Mouse (Mus musculus) brain, adult 2 months (tissue): Measurements from ENCODE around the gene Ccdc187.
A peak's percentile ranks its signal among the peaks of the same experiment; 100 is the strongest.

ENCODE experiments used
- DNase-seq: peaks from one replicate; pipeline ENCODE4 v3.0.0; 2011; ENCODE audit warnings: low read depth, low spot score

The Ccdc187 gene

DNA sequence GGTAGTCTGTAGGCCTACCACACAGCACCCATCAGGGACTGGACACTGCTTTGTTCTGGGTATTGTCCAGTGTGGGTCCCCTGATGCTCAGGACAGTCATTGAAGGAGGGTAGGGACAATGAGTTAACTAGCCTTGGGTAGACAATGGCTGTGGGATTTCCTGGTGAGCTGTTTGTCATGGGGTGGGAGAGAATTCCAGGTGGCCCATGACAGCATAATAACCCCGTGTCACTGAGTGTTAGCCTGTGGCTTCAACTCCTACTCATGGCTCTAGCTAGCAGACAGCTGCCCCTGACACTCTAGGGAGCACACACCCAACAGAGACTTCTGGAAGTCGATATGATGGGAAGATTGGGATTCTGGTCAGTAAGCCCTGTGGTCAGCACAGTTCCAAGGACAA is at the start of gene Ccdc187:
TSS of gene Ccdc187 (minus strand) at position 101 of the 400 bp plus-strand sequence.
- no peak for DNase-seq

DNA sequence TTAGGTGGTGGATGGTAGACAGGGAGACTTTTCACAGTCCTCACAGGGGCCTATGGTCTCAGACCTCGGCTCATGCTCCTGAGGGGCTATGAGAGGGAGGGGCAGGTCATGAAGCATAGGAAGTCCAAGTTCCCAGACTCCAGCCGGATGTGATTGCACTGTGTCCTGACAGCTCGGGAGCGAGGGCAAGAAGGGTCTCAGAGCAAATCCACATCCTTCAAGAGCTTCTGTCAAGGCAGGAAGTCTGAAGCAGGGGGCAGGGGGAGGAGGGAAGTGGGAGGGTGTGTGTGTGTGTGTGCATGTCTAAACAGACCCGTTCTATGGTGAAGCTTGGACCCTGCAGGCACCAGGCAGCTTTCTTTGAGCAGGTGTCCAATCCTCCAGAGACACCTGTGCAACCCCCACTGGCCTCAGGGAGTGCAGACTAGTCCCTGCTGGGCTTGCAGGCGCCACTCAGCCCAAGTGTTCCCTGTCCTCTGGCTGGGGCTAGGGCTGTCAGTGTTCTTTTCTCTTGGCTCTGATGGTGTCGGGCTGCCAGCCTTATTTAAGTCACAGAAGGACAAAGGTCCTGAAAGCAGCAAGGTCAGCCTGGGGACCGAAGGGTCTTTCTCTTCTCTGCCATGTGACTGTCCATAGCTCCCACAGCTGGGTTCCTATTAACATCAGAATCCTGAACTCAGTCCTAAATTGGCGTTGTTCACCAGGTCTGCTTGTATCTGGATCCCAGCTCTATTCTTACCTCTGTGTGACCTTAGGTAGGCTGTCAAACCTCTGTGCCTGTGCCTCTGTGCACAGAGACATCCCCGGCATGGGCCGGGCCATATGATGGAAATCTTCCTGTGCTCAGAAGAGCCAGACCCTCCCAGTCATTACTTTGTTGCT is 48.5 kb upstream of the Ccdc187 start:
- no peak for DNase-seq

DNA sequence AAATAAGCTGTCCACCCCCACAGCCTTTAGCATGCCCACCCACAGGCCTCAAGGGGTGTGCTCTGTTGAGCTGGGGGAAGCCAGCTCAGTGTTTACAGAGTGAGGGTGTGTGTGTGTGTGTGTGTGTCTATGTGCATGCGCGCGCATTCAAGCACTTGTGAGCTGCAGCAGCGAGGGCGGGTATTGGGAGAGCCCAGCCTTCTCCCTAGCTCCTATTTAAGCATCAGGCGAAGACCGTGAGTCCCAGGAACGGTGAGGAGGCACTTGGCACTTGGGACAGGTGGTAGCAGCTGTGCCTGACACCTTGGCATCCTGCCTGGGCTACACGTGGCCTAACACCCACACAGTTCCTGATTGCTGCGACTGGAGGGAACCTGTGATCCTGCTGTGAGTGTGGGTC is 47.7 kb upstream of the Ccdc187 start:
- DNase-seq, result peak; percentile 96

DNA sequence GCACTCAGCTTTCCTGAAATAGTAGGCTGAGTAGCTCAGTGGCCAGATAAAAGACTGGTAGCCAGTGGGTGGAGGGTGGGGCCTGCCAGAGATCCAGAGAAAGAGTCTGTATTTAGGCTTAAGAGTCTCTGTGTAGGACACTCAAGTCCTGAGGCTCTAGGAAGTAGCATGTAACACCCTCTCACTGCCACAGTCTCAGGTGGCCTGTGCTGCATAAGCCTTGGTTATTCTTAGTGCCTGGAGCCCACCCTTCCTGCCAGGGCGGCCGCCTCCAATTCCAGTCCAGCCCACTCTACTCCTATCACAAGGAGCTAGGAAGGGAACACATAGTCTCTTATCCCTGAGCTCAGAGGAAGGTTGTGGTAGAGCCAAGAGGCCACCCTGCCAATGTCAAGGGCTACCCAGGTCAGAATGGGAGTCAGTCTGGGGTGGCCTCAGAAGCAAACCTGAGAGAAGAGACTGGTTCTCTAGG is 47.2 kb upstream of the Ccdc187 start:
- peak; percentile 68 for DNase-seq

DNA sequence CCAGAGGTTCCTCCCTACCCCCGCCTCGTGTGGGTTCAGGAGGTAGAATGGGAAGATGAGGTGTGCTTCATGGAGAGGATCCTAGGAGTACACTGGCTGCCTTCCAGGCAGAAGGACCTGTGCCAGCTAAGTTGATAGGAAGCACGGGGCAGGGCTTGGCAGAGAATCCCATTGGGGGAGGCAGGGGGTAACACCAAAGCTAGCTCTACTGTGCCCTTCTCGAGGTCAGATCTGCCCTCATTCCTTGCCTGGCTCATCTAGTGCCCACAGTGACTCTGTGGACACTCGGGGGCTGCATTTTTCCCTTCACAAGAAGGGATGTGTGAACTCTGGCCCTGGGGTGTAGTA is 44.8 kb upstream of the Ccdc187 start:
- peak; percentile 59 for DNase-seq

DNA sequence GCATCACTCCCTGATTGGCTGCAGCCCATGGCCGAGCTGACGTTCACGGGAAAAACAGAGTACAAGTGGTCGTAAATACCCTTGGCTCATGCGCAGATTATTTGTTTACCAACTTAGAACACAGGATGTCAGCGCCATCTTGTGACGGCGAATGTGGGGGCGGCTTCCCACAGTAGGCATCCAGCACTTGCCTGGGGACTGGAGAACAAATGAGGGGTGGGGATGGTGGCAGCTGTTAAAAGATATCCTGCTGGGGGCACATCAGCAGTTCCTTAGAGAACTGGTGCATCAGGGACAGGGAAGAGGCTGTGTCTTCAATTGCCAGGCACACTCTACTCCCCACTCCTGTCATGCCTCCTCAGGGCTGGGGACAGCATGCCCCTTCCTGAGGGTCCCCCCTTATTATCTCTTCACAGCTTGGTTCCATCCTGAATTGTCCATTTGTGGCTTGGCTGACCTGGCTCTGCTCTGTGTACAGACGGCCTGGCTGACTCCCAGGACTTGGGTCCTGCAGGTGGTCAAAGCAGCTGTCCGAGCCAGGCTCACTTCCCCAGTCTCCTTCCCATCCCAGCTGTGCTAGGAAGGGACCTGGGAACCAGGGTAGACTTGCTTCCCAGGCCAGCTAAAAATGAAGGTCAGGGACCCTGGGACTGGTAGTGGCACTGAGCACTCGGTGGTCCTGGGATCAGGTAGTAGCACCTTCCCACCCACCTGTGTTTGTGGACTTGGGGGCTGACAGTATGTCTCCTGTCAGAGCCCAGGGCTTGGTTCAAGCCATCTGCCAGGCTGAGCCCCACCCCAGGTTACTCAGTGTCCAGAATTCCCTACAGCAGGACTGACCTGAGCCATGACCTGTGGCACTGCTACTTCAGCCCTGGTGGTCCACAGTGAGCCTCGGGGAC is 44.2 kb upstream of the Ccdc187 start:
- peak; percentile 79 for DNase-seq

DNA sequence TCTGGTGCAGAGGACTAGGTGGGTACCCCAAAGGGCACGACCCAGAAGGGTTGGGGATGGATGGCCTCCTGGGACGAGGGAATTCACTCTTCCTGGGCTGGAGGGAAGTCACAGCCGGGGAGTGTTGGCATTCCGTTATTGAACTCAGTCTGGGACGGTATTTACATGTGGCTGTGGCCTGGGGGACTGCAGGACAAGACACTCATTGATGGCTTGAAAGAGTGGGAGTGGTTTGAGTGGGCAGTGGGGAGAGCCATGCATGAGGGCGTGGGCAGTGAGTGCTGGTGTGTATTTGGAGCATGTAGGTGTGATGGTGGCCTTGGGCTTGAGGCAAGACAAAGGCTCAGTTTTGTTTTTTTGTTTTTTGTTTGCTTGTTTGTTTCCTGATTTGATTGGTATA is 36.3 kb upstream of the Ccdc187 start:
- DNase-seq, result peak; percentile 68

DNA sequence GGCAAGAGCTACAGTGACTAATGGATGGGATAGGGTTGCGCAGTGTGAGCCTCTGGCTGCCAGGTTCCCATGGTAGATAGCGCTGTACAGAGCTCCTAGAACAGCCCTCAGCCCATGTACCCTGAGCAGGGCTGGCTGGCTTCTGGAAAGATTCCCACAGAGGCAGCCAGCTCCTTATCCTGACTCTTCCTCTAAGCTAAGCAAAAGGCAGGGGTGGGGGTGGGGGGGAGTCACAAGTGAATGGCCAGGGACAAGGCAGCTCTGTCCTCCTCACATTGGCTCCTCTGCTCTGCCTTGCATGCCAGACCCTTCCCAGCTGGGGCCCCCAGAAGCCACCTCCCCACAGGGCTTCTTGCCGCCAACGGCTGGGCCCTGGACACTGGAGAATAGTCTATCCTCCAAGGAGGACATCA is 35.7 kb upstream of the Ccdc187 start:
- DNase-seq, result peak; percentile 61

DNA sequence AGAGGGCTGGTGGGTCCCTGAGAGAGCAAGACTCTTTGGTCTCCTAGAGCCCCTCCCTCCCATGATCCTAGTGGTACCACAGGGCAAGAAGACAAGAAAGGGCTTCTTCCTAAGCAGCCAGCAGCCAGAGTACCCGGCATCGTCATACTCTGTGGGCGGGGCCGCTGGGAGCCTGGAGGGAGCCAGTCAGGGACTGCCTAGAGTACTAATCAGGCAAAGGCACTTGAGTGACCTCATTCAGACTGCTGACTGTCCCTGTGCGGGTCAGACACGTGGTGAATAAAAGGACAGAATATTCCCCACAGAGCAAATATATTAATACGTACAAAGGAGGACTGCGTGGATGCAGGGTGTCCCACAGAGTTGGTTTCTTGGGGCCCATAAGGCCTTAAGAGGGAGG is 35.0 kb upstream of the Ccdc187 start:
- DNase-seq, result peak; percentile 88

DNA sequence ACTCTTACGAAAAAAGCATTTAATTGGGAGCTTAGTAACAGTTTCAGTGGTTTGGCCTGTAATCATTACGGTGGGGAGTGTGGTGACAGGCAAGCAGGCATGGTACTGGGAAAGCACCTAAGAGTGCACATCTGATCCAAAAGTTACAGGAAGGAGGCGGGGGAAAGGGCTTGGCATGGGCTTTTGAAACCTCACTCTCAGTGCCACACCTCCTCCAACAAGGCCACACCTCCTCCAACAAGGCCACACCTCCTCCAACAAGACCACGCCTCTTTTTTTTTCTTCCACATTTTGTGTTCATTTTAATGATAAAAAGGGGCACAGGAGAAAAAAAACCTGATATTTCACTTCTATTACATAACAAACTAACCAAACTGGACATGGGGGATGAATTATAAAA is 33.5 kb upstream of the Ccdc187 start:
- no peak for DNase-seq

DNA sequence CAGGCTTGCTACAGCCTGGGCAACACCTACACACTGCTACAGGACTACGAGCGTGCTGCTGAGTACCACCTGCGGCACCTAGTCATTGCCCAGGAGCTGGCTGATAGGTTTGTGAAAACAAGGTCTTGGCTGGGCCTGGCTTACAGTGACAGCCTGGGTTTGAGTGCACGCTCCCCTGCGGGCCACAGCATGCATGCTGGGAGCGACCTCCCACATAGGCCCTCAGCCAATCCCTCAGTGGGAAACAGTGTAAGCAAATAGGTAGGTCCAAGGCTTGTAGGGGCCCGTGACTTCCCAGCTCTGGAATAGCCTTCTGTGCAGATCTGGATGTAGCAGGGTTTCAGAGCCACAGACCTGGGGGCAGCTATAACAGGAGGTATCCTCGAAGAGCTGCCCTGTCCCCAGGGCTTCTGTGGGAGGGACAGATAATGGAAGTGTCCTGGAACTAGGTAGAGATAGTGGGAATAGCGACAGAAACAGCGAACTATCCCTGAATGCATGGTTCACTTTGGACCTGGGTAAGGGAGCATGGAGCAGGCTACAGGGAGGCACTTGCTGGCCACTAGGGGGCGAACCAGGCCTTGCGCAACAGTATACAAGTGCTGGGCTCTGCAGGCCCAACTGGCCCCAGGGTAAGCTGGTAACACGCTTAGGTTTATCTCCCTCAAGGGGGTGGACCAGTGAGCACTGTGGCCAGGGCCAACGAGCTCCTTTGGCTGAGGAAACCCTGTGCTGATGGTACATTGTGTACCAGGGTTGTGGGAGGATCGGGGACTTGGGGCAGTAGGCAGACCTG is 31.2 kb upstream of the Ccdc187 start:
- DNase-seq, result peak; percentile 94

DNA sequence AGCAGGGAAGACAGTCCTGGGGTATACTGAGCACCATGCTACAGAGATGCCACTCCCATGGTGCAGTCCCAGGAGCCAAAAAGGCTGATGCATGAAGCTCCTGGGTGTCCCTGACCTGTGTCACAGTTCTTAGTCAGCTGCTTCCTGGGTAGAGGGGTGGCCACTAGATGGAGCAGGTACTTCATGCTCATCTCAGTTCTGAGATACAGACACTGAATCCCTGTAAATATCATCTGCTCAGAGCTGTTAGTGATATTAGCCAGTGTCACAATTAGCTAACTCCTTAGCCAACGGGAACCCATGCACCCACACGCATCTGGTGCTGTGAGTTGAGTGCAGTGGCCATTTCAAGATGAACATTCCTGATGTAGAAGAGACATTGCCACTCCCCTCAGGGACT is 30.6 kb upstream of the Ccdc187 start:
- DNase-seq, result peak; percentile 88

DNA sequence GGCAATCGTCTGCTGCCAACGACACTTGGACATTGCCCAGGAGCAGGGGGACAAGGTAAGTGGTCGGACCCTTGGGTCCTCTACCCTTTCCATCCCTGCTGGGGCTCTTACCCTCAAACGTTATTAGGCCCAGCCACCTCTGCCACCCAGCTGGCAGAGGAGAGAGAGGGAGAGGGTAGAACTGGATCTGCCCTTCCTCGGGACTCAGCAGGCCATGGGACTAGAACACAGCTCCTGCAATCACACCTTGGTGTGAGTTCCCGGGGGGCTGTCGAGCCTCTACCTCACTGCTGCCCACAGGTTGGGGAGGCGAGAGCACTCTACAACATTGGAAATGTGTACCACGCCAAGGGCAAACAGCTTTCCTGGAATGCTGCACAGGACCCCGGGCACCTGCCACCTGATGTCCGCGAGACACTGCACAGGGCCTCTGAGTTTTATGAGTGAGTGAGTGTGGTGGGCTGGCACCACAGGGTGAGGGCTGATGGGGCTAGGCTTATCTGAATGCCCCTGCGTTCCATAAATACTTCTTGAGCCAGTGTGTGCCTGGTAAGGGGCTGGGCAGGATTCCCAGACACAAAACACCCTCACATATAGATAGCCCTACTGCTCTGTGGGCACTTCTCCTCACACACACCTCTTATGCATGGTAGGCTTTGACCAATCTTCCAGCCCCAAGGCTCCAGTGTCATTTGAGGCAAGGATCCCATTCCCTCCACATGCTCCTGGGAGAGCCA is 29.4 kb upstream of the Ccdc187 start:
- no peak for DNase-seq

DNA sequence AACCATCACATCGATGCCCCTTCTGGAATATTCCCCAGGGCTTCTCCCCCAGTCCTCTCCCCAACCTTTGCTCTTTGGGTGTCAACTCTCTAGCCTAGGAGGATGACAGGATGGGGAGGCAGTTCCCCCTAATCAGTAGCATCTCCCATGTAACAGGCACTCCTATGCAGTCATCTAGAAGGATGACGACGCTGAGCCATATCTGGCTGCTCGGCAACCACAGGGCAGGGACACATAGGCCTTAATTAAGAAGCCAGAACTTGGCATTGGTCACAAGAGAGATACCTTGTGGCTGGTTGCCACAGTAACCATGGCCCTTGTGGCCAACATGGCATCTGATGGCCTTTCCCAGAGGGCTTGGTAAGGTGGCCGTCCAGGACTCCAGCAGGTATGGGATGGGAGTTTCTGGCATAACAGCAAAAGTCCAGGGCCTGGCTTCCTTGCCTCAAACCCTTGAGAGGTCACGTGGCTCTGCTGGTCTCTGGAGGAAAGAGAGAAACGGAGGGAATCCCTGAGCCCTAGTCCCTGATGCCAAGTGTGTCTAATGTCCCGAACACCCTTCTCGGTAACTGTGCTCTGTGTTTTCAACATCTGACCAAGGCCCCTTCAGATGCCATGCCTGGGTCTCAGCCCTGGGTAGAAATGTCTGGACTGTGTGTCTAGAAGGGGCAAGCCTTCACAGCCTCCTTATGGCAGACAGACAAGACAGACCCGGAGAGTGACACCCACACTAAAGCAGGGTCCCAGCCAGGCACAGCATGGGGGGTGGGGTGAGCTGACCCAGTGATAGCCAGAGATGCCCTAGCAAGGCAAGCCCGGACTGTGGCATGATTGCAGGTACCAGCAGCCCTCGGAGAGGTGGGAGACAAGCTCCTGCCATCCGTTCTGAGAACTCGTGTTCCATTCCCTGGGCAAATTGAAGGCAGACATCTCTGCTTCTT is 26.2 kb upstream of the Ccdc187 start:
- DNase-seq, result peak; percentile 69

DNA sequence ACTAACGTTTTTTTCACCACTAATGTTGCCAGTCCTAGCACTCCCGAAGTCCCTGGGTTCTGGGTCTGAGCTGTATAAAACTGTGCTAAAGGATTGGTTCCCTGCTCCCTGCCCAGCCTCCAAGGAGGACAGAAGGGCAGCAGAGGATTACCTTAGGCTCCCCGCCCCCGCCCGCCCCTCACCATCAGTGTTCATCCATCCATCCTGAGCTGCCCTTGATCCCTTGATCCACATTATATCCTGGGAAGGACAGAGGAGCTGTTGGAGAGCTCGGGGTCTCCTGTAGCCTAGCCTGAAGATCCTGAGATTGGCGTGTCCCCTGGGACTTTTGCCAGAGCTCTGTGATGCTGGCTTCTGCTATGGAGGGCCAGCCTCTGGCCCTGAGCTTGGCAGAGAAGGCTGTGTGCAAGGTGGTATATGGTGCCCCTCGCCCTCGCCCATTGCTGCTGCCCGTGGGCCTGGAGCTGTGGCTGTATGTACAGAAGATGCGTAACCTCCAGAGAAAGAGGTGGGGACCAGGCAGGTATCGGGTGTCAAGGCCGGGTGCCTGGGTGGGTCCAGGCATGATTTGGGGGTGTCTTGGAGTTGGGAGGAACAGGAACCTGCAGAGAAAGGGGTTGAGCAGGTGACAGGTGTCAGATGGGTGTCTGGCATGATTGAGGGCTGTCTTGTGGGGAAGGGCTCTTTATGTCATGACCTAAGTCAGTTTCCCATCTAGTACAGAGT is 25.3 kb upstream of the Ccdc187 start:
- no peak for DNase-seq

DNA sequence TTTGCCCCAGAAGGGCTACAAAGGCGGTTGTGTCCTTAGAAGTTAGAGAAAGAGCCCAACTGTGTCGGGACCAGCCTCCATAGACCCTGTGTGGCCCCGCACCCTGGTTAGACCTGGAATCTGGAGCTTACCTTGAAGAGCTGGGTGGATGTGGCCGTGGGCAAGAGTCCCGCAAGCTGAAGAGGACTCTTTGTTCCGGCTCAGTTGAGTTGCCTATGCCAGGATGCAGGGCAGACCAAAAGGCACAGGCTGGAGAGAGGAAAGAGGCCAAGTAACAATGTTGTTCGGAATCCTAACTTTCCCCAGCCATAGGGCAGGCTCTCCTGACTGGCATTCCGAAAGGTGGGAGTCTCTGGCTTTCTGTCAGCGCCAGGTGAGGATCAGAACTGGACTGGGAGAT is 24.8 kb upstream of the Ccdc187 start:
- DNase-seq, result peak; percentile 67

DNA sequence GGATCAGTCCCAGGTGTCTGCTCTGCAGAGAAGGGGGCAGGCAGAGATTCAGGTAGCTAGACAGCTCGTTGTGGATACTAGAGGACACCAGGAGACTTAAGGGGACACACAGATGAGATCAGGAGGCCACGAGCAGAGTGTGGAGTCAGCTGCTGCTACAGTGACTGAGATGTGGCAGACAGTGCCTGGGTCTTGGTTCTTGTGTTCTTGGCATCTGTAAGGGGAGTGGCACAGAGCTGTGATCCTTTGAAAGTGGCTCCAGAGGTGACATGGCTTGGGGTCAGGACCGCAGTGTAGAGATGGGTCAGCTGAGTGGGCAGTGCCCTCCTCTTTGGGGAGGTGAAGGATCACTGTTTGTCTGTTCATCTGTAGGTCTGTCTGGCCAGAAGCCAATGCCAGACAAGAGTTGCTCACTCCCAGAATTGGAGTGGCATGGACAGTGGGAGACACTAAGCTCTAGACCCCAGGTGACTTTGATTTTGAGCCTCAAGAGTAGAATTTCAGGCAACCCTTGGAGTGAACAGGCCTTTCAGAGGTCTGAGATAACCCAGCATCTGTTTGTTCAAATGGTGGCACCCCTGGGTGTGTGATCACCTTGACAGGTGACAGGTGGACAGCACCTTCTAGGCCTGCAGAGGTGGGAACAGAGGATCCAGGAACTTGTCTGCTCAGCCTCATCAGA is 23.8 kb upstream of the Ccdc187 start:
- DNase-seq, result no peak

DNA sequence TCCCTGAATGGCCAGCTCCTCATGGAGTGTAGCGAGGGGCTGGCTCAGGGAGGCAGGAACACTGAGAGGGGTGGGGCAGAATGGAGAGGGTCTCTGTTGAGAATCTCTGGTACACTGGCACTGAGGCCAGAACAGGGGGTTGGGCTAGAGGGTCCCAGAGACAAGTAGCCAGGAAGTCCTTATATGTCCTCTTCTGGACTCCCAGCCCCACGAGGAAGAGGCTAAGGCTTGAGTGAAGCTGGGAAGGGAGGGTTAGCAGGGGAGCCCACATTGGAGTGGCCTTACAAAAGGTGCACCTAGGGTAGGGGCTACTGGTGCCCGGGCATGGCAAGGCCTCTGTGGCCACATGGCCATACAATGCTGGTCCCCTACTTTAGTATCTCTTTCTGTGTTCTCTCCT is 23.0 kb upstream of the Ccdc187 start:
- DNase-seq, result no peak
